Mouse (Mus musculus) forebrain, embryonic 10.5 days (tissue): ENCODE data around the gene Mtfp1. TPM values are rescaled to one million over a fixed set of nuclear protein-coding genes. Genes with fewer than 3 reads are reported as not detected.
"Not testable (repeated sequence)": the region's sequence is repeated elsewhere in the genome, so short reads cannot be mapped to it uniquely, and the experiment has no call there.

Experiments used
- DNase-seq: peaks from one replicate; pipeline ENCODE4 v3.0.0-alpha.2; 2017; ENCODE audit warnings: low spot score; ENCODE audit errors: extremely low spot score
- H3K27ac ChIP-seq: fragments of 300-500 bp; sonication (generic); 2 replicates; pipeline ENCODE4 v1.5.1; 2016; ENCODE audit warnings: mild to moderate bottlenecking
- H3K27me3 ChIP-seq: fragments of 300-500 bp; sonication (generic); 2 replicates; pipeline ENCODE4 v1.6.1; 2016; ENCODE audit warnings: mild to moderate bottlenecking; ENCODE audit not compliant: poor library complexity, severe bottlenecking
- H3K36me3 ChIP-seq: fragments of 300-500 bp; sonication (generic); replicated peaks from 2 replicates; pipeline ENCODE4 v1.6.1; 2016; ENCODE audit warnings: mild to moderate bottlenecking, moderate library complexity
- H3K4me1 ChIP-seq: fragments of 300-500 bp; sonication (generic); 2 replicates; pipeline ENCODE4 v1.6.1; 2016
- H3K4me3 ChIP-seq: fragments of 300-500 bp; sonication (generic); 2 replicates; pipeline ENCODE4 v1.5.1; 2016; ENCODE audit warnings: mild to moderate bottlenecking, moderate library complexity
- H3K9me3 ChIP-seq: fragments of 300-500 bp; sonication (generic); 2 replicates; pipeline ENCODE4 v1.6.1; 2016; ENCODE audit warnings: mild to moderate bottlenecking, moderate library complexity
- WGBS: fragments of 180-500 bp; shearing (Covaris S2); methylation state at CpG from one replicate; pipeline ENCODE4 v1.1.7; 2016; 5-methylcytosine and 5-hydroxymethylcytosine counted together
- polyA plus RNA-seq: library from polyadenylated mRNA; unstranded; fragments of >200 nt; fragmentation: Nextera tagmentation; extraction: Ambion mirVana; gene quantifications from 2 replicates; pipeline ENCODE4 v1.2.1, GENCODE M21; 2016

Gene Mtfp1
- 13.7 and 14.4 TPM in 2 replicates for polyA plus RNA-seq

GRCm38 (mm10) chr11:4095171-4096053, at the start of gene Mtfp1:
Mtfp1 (minus strand) TSS chr11:4095445.
- WGBS: 8% methylated on average over 34 of the region's 34 CpGs
- DNase-seq: peak; percentile 69
- H3K4me3 ChIP-seq: peak within 1 kb of the TSS; percentile 59
- H3K27me3 ChIP-seq: no peaks in the 10 kb centered on the region
- peaks cover 8% of the 10 kb centered on the region; the same call in 1 of the 2 replicates for H3K9me3 ChIP-seq
- peak within 1 kb of the TSS; percentile 93 for H3K27ac ChIP-seq
- peaks cover 33% of the 10 kb centered on the region for H3K36me3 ChIP-seq
- peaks cover 44% of the 10 kb centered on the region for H3K4me1 ChIP-seq

DNA sequence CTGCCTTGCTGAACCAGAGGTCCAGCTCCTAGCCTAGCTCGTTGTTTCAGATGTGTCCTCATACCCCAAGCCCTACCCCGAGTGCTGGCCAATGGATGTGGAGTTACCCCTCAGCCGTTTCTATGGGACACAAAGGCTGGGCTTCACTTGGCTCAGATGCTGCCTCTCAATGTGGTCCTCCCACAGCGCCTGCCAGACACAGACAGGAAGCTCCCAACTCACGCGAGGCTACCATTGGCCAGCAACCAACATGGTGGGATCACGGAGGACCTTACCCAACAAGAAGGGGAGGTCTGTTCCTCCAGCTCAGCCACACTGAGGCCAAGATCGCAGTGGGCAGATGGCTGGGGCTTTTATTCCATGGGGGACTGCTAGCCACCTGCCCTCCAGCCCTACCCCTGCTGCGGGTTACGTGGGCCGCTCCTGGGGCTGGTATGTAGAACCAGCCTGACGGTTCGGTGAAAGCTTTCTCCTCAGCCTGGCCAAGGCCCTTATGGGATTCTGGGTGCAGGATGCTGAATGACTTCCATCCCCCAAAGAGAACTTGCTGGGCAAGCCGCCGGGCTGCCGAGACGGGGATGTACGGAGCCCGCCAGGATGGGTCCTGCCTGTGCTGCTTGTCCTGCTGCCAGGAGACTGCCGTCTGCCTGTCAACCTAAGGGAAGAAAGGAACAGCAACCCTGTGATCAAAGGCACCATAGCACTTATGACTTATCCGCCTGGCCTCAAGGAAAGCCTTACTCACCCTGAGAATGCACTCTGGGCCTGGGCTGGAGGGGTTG, 48.2 kb upstream of the Mtfp1 start:
- Histone ChIP-seq H3K4me1 (peaks cover 3% of the 10 kb centered on the region; the same call in 1 of the 2 replicates), H3K9me3 (no peaks in the 10 kb centered on the region), H3K27ac (no peak overlapping the region), H3K36me3 (peaks cover 69% of the 10 kb centered on the region), H3K27me3 (no peaks in the 10 kb centered on the region), H3K4me3 (no peak overlapping the region)
- no peak for DNase-seq
- 93% methylated on average over 21 of the region's 21 CpGs for WGBS

DNA sequence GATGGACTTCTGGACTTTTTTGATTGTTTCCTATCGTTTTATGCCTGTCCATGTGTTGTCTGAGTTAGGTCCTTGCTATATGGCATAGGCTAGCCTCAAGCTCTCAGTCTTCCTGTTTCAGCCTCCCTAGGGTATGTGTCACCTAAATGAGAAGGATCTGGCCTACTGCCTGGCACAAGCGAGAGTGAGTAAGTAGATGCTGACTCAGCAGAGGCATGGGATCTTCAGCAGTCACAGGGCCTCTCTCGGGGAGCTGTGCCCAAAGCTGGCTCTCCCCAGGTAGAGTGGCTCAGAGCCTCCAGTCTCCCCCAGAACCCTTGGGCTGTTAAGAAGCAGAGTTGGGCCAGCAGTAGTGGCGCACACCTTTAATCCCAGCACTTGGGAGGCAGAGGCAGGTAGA, 47.1 kb upstream of the Mtfp1 start:
- H3K36me3 ChIP-seq: peaks cover 77% of the 10 kb centered on the region
- H3K27me3 ChIP-seq: no peaks in the 10 kb centered on the region
- no peak overlapping the region for H3K4me3 ChIP-seq
- no peak for DNase-seq
- WGBS: 86% methylated on average over 4 of the region's 4 CpGs
- no peaks in the 10 kb centered on the region for H3K9me3 ChIP-seq
- no peaks in the 10 kb centered on the region; the same call in 1 of the 2 replicates for H3K4me1 ChIP-seq
- H3K27ac ChIP-seq: no peak overlapping the region

- Histone ChIP-seq H3K27ac (no peak overlapping the region), H3K4me1 (peaks cover 6% of the 10 kb centered on the region), H3K9me3 (no peaks in the 10 kb centered on the region), H3K27me3 (no peaks in the 10 kb centered on the region), H3K36me3 (peaks cover 83% of the 10 kb centered on the region), H3K4me3 (no peak overlapping the region)
- DNase-seq: no peak
Measured at GRCm38 (mm10) chr11:4141505-4141904, 46.3 kb upstream of the Mtfp1 start.

DNA sequence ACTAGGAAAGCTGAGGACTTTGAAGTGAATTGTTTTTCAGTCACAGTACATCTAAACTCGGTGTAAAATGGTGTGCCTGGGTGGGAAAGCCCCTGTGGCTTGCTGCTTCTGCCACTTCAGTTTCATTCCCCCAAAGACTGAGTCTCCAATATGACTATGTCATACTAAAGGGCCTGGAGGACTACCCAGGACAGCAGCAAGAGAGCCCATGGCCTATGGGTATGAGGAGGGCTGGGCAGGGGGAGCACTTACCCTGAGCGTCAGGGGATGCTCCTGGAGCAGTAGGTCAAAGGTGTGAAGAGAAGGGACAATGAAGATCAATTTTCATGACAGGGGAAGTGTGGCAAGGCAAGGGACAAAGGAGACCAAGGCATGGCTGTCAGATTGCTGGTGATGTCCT, 43.7 kb upstream of the Mtfp1 start:
- peaks cover 71% of the 10 kb centered on the region for H3K36me3 ChIP-seq

GRCm38 (mm10) chr11:4134986-4135935, 40.0 kb upstream of the Mtfp1 start, which contains the start of gene Rnf215:
Rnf215 (plus strand) TSS chr11:4135202.
- H3K4me1 ChIP-seq: peaks cover 34% of the 10 kb centered on the region
- DNase-seq: peak; percentile 89
- peaks cover 5% of the 10 kb centered on the region; the same call in 1 of the 2 replicates for H3K9me3 ChIP-seq
- WGBS: 2% methylated on average over 66 of the region's 66 CpGs
- H3K27ac ChIP-seq: peak within 1 kb of the TSS; percentile 95
- H3K4me3 ChIP-seq: peak within 1 kb of the TSS; percentile 81
- peaks cover 34% of the 10 kb centered on the region for H3K36me3 ChIP-seq
- H3K27me3 ChIP-seq: no peaks in the 10 kb centered on the region

More for the DNA sequence above, 43.7 kb upstream of the Mtfp1 start:
- Histone ChIP-seq H3K4me3 (no peak overlapping the region), H3K4me1 (peaks cover 25% of the 10 kb centered on the region), H3K27me3 (no peaks in the 10 kb centered on the region), H3K9me3 (no peaks in the 10 kb centered on the region), H3K27ac (no peak overlapping the region)
- 83% methylated on average over 2 of the region's 2 CpGs for WGBS
- DNase-seq: no peak

DNA sequence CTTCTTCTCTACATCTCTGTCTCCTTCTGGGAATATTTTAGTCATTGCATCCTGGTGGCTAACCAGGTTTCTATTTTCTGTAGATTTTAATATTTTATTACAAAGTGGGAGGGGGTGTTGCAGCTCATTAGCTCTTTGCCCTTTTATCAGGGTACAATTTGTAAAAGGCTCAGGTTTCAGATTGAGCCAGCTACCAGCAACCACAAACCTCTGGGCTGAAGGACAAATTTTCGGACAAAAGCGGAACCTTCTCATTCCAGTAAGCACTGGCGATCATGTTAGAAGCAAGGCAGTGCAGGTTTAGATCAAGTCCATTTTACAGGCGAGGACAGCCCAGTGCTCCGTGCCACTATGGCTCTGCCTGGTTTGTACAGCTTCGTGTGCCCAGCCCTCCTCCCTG, 39.2 kb upstream of the Mtfp1 start:
- Histone ChIP-seq H3K9me3 (peaks cover 5% of the 10 kb centered on the region; the same call in 1 of the 2 replicates), H3K27ac (no peak overlapping the region), H3K27me3 (no peaks in the 10 kb centered on the region), H3K4me3 (peak overlapping the region; percentile 81), H3K4me1 (peaks cover 34% of the 10 kb centered on the region), H3K36me3 (peaks cover 25% of the 10 kb centered on the region)
- WGBS: 57% methylated on average over 6 of the region's 6 CpGs
- DNase-seq: no peak

GRCm38 (mm10) chr11:4133450-4133849, 38.2 kb upstream of the Mtfp1 start:
- peaks cover 5% of the 10 kb centered on the region; the same call in 1 of the 2 replicates for H3K9me3 ChIP-seq
- H3K4me1 ChIP-seq: peaks cover 34% of the 10 kb centered on the region
- no peak overlapping the region for H3K4me3 ChIP-seq
- H3K27me3 ChIP-seq: no peaks in the 10 kb centered on the region
- H3K27ac ChIP-seq: no peak overlapping the region
- 54% methylated on average over 3 of the region's 3 CpGs for WGBS
- no peak for DNase-seq
- H3K36me3 ChIP-seq: peaks cover 16% of the 10 kb centered on the region

GRCm38 (mm10) chr11:4128461-4128860, 33.2 kb upstream of the Mtfp1 start:
- not testable (repeated sequence) for H3K27ac ChIP-seq, H3K4me3 ChIP-seq, DNase-seq, H3K36me3 ChIP-seq, H3K4me1 ChIP-seq, H3K27me3 ChIP-seq
- 96% methylated on average over 4 of the region's 4 CpGs for WGBS
- H3K9me3 ChIP-seq: peaks cover 14% of the 10 kb centered on the region; the same call in 1 of the 2 replicates

- Histone ChIP-seq H3K4me1 (peaks cover 10% of the 10 kb centered on the region), H3K36me3 (no peaks in the 10 kb centered on the region), H3K27ac (no peak overlapping the region), H3K4me3 (no peak overlapping the region), H3K27me3 (no peaks in the 10 kb centered on the region), H3K9me3 (peaks cover 13% of the 10 kb centered on the region; the same call in 1 of the 2 replicates)
- no peak for DNase-seq
- WGBS: 93% methylated on average over 1 of the region's 1 CpGs
Measured at GRCm38 (mm10) chr11:4127059-4127458, 31.8 kb upstream of the Mtfp1 start.

DNA sequence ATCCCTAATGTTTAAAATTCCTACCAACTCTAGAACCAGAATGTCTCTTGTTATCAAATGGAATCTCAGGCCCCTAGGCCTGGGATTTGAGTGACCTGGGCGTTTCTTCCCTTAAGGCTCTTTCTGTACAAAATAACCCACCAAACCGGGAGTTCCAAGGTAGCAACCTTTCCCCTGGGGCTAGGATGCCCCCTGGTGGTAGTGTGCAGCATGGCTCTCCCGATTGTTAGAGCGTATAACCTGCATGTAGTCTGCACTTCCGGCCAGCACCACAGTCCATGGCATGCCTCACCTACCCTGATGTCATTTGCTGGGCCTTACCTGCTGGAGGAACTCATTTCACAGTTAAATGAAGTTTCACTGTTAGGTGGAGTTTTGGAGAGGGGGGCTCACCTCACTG, 28.7 kb upstream of the Mtfp1 start:
- Histone ChIP-seq H3K36me3 (no peaks in the 10 kb centered on the region), H3K4me3 (no peak overlapping the region), H3K9me3 (peaks cover 13% of the 10 kb centered on the region; the same call in 1 of the 2 replicates), H3K4me1 (peaks cover 3% of the 10 kb centered on the region), H3K27ac (no peak overlapping the region), H3K27me3 (peaks cover 22% of the 10 kb centered on the region)
- no peak for DNase-seq
- WGBS: 72% methylated on average over 5 of the region's 5 CpGs
